ENCODE assay signal across 17 mouse cellular contexts in genomic region chr9:47423462-47423832, GRCm38 (mm10).
DNase-seq lines count a peak whose midpoint lies in the region; ATAC-seq and TF ChIP-seq lines count a peak whose summit lies in the region.
"Had no signal": no experiment of that assay in that cellular context is flagged by ENCODE, and none has a peak within 500 bp of the region (broad histone marks: within the 10 kb centered on the region; RNA-seq: fewer than 3 reads in every experiment).

No protein-coding gene starts in this region.

- H3K27me3 ChIP-seq in hindbrain, embryonic 14.5 days (ENCODE audit: control insufficient read depth, insufficient read depth, low read length), result no peaks in the 10 kb centered on the region
- 0 out of 2 replicates have a peak, but pooled peaks cover 3% of the 10 kb centered on the region for H3K27me3 ChIP-seq in hindbrain, postnatal 0 days (ENCODE audit: insufficient read depth, low read length)
- no peaks in the 10 kb centered on the region for H3K27me3 ChIP-seq in liver, adult 2 months (ENCODE audit: control insufficient read depth, insufficient read depth, low read length)
- no peaks in the 10 kb centered on the region for H3K27me3 ChIP-seq in liver, embryonic 12.5 days (replicated peaks)
- peaks cover 7% of the 10 kb centered on the region; the same call in 1 of the 2 replicates for H3K27me3 ChIP-seq in limb, embryonic 10.5 days (ENCODE audit: low read depth, poor library complexity, severe bottlenecking)
- peaks cover 52% of the 10 kb centered on the region for H3K27me3 ChIP-seq in midbrain, embryonic 10.5 days (ENCODE audit: low read depth, poor library complexity, severe bottlenecking)
- H3K27me3 ChIP-seq: megakaryocyte, embryonic 14.5 days had no signal

- H3K4me1 ChIP-seq in hindbrain, embryonic 14.5 days (replicated peaks; ENCODE audit: control insufficient read depth, insufficient read depth, low read length), result peaks cover 13% of the 10 kb centered on the region
- H3K4me1 ChIP-seq in hindbrain, postnatal 0 days (ENCODE audit: insufficient read depth, low read length), result peaks cover 15% of the 10 kb centered on the region
- peaks cover 21% of the 10 kb centered on the region for H3K4me1 ChIP-seq in liver, adult 2 months (ENCODE audit: control insufficient read depth, insufficient read depth, low read length)
- 0 out of 2 replicates have a peak, but pooled peaks cover 9% of the 10 kb centered on the region for H3K4me1 ChIP-seq in liver, embryonic 12.5 days
- H3K4me1 ChIP-seq in limb, embryonic 10.5 days, result peaks cover 45% of the 10 kb centered on the region
- H3K4me1 ChIP-seq in midbrain, embryonic 10.5 days, result peaks cover 36% of the 10 kb centered on the region
- H3K4me1 ChIP-seq: megakaryocyte, embryonic 14.5 days had no signal

- no peak for TF ChIP-seq CTCF in hindbrain, postnatal 0 days (IDR thresholded peaks at IDR 0.05; ENCODE audit: low read depth)
- no peak for TF ChIP-seq CTCF in liver, adult 2 months (IDR thresholded peaks at IDR 0.05; ENCODE audit: low read depth, low read length)

- H3K9ac ChIP-seq in hindbrain, embryonic 14.5 days, result no peak overlapping the region
- H3K9ac ChIP-seq in hindbrain, postnatal 0 days (replicated peaks; ENCODE audit: low read length), result no peak overlapping the region
- no peak overlapping the region; the same call in 1 of the 2 replicates for H3K9ac ChIP-seq in liver, adult 2 months (ENCODE audit: low read depth, low read length)
- no peak overlapping the region for H3K9ac ChIP-seq in liver, embryonic 12.5 days
- H3K9ac ChIP-seq: liver, postnatal 0 days; midbrain, embryonic 13.5 days; neural tube, embryonic 13.5 days had no signal

- DNase-seq in hindbrain, embryonic 14.5 days (ENCODE audit: low spot score), result no peak
- no peak for DNase-seq in hindbrain, postnatal 0 days (ENCODE audit: low spot score)
- peak; percentile 97 for DNase-seq in liver, adult 2 months (ENCODE audit: extremely low read depth, low read depth, low spot score)
- peak; percentile 69 for DNase-seq in Muller cell, postnatal 12 days (ENCODE audit: inconsistent ontology term)
- DNase-seq in limb, embryonic 10.5 days (ENCODE audit: low spot score), result no peak
- no peak for DNase-seq in midbrain, embryonic 10.5 days (ENCODE audit: low spot score)
- DNase-seq: thymus, adult 2 months; thymus, postnatal 36 days had no signal

- no peak for TF ChIP-seq POLR2A in liver, adult 2 months (IDR thresholded peaks at IDR 0.05; ENCODE audit: extremely low read depth, insufficient read depth, low read length)

- 0 out of 2 replicates have a peak overlapping the region, but pooled peaks have one; percentile 14 for H3K27ac ChIP-seq in hindbrain, embryonic 14.5 days
- H3K27ac ChIP-seq in hindbrain, postnatal 0 days, result no peak overlapping the region
- H3K27ac ChIP-seq in liver, adult 2 months (replicated peaks; ENCODE audit: insufficient read depth, low read depth, low read length), result peak overlapping the region; percentile 88
- H3K27ac ChIP-seq in liver, embryonic 12.5 days, result no peak overlapping the region
- H3K27ac ChIP-seq in limb, embryonic 10.5 days, result peak overlapping the region; percentile 65
- H3K27ac ChIP-seq in midbrain, embryonic 10.5 days (replicated peaks), result no peak overlapping the region
- H3K27ac ChIP-seq: kidney, postnatal 0 days; left cerebral cortex, adult 2 months; midbrain, embryonic 13.5 days had no signal

- 68% methylated on average over 3 of the region's 3 CpGs for WGBS in hindbrain, embryonic 14.5 days
- WGBS in hindbrain, postnatal 0 days, result 82% methylated on average over 3 of the region's 3 CpGs
- WGBS in liver, adult 2 months, result 20% methylated on average over 3 of the region's 3 CpGs
- 62% methylated on average over 3 of the region's 3 CpGs for WGBS in liver, embryonic 12.5 days (ENCODE audit: insufficient replicate concordance)
- 54% methylated on average over 3 of the region's 3 CpGs for WGBS in limb, embryonic 10.5 days
- 94% methylated on average over 3 of the region's 3 CpGs for WGBS in midbrain, embryonic 10.5 days

- ATAC-seq in hindbrain, embryonic 14.5 days (ENCODE audit: low FRiP score), result no peak
- no peak for ATAC-seq in hindbrain, postnatal 0 days
- ATAC-seq in liver, embryonic 12.5 days, result no peak

- no peak overlapping the region for H3K4me2 ChIP-seq in hindbrain, embryonic 14.5 days (replicated peaks)
- H3K4me2 ChIP-seq in hindbrain, postnatal 0 days (ENCODE audit: low read depth, low read length), result no peak overlapping the region
- no peak overlapping the region for H3K4me2 ChIP-seq in liver, embryonic 12.5 days
- H3K4me2 ChIP-seq: liver, embryonic 11.5 days; midbrain, embryonic 13.5 days; neural tube, embryonic 13.5 days had no signal

- H3K36me3 ChIP-seq in hindbrain, embryonic 14.5 days (replicated peaks; ENCODE audit: control insufficient read depth, insufficient read depth), result no peaks in the 10 kb centered on the region
- no peaks in the 10 kb centered on the region for H3K36me3 ChIP-seq in hindbrain, postnatal 0 days (ENCODE audit: insufficient read depth, low read length)
- H3K36me3 ChIP-seq in liver, adult 2 months (ENCODE audit: control insufficient read depth, insufficient read depth, low read length), result no peaks in the 10 kb centered on the region
- H3K36me3 ChIP-seq in liver, embryonic 12.5 days, result no peaks in the 10 kb centered on the region
- H3K36me3 ChIP-seq in limb, embryonic 10.5 days, result no peaks in the 10 kb centered on the region
- no peaks in the 10 kb centered on the region for H3K36me3 ChIP-seq in midbrain, embryonic 10.5 days
- H3K36me3 ChIP-seq: hindbrain, embryonic 10.5 days; midbrain, embryonic 13.5 days; neural tube, embryonic 13.5 days had no signal

- no peak overlapping the region for H3K4me3 ChIP-seq in hindbrain, embryonic 14.5 days (replicated peaks; ENCODE audit: low read length)
- no peak overlapping the region for H3K4me3 ChIP-seq in hindbrain, postnatal 0 days (ENCODE audit: low read length)
- H3K4me3 ChIP-seq in liver, adult 2 months (ENCODE audit: insufficient read depth, low read depth, low read length), result no peak overlapping the region
- no peak overlapping the region for H3K4me3 ChIP-seq in liver, embryonic 12.5 days
- no peak overlapping the region for H3K4me3 ChIP-seq in limb, embryonic 10.5 days
- H3K4me3 ChIP-seq in midbrain, embryonic 10.5 days, result no peak overlapping the region
- H3K4me3 ChIP-seq: hindbrain, embryonic 10.5 days; left cerebral cortex, adult 2 months; megakaryocyte, embryonic 14.5 days; midbrain, embryonic 13.5 days; neural tube, embryonic 13.5 days had no signal

- no peaks in the 10 kb centered on the region for H3K79me2 ChIP-seq in liver, adult 2 months (ENCODE audit: control insufficient read depth, insufficient read depth, low read length)

- H3K9me3 ChIP-seq in hindbrain, embryonic 14.5 days (ENCODE audit: control insufficient read depth, low read length), result no peaks in the 10 kb centered on the region
- H3K9me3 ChIP-seq in hindbrain, postnatal 0 days (ENCODE audit: low read length), result no peaks in the 10 kb centered on the region
- H3K9me3 ChIP-seq in liver, embryonic 12.5 days (replicated peaks), result no peaks in the 10 kb centered on the region
- H3K9me3 ChIP-seq in limb, embryonic 10.5 days (replicated peaks), result no peaks in the 10 kb centered on the region
- no peaks in the 10 kb centered on the region for H3K9me3 ChIP-seq in midbrain, embryonic 10.5 days (replicated peaks)
- H3K9me3 ChIP-seq: hindbrain, embryonic 10.5 days; midbrain, embryonic 13.5 days; neural tube, embryonic 13.5 days had no signal

Comparison
In these comparisons a context has a peak if more than half of its experiments do, and no peak if none do; other contexts are left out.
1. H3K27ac ChIP-seq: peak in hindbrain, embryonic 14.5 days (single experiment), liver, adult 2 months (single experiment) and limb, embryonic 10.5 days (single experiment); none in hindbrain, postnatal 0 days (single experiment), liver, embryonic 12.5 days (single experiment) and midbrain, embryonic 10.5 days (single experiment).
2. DNase-seq: peak in liver, adult 2 months (single experiment) and Muller cell, postnatal 12 days (single experiment); none in hindbrain, embryonic 14.5 days (single experiment), hindbrain, postnatal 0 days (single experiment), limb, embryonic 10.5 days (single experiment) and midbrain, embryonic 10.5 days (single experiment).